Mouse (Mus musculus): ENCODE measurements around the gene Polr2e.

The Polr2e gene

GRCm38 (mm10) chr10:79987771-79988505 is 51.7 kb downstream of the Polr2e start:
- DNase-seq (ENCODE audit: low spot score in 2 of 2) = no peak

- peak; percentile 89 to 94 for DNase-seq (ENCODE audit: low spot score in 2 of 2)
Observed at GRCm38 (mm10) chr10:79986963-79987362, 52.6 kb downstream of the Polr2e start.

GRCm38 (mm10) chr10:79986232-79986878 is 53.2 kb downstream of the Polr2e start:
- DNase-seq (ENCODE audit: low spot score in 2 of 2) = peak; percentile 14 to 21

Measured in natural killer cell, adult 2 months (primary cell).